Mouse (Mus musculus) liver, postnatal 0 days (tissue): ENCODE results near the gene Nt5c3.

Experiments
- CTCF ChIP-seq: sonication (generic); IDR thresholded peaks from 2 replicates; pipeline ENCODE4 v1.5.1; 2016; ENCODE audit warnings: antibody characterized with exemption, low read depth
- EP300 ChIP-seq: IDR thresholded peaks from 2 replicates; pipeline ENCODE4 v1.6.1; 2016; ENCODE audit warnings: antibody characterized with exemption, low read depth, mild to moderate bottlenecking

- TF ChIP-seq CTCF (peak; percentile 49), EP300 (no peak)
Observed at GRCm38 (mm10) chr6:56877985-56878384, 45.7 kb downstream of the Nt5c3 start.
